Mouse (Mus musculus) liver, postnatal 0 days (tissue): ENCODE data around the gene Neurl4.

ENCODE experiments used
- CTCF ChIP-seq: sonication (generic); IDR thresholded peaks from 2 replicates; pipeline ENCODE4 v1.5.1; 2016; ENCODE audit warnings: antibody characterized with exemption, low read depth
- EP300 ChIP-seq: IDR thresholded peaks from 2 replicates; pipeline ENCODE4 v1.6.1; 2016; ENCODE audit warnings: antibody characterized with exemption, low read depth, mild to moderate bottlenecking

- peak; percentile 97 for TF ChIP-seq CTCF
- TF ChIP-seq EP300 = no peak
Measured at GRCm38 (mm10) chr11:69934169-69934568, 33.3 kb downstream of the Neurl4 start.
